In the genomic region with DNA sequence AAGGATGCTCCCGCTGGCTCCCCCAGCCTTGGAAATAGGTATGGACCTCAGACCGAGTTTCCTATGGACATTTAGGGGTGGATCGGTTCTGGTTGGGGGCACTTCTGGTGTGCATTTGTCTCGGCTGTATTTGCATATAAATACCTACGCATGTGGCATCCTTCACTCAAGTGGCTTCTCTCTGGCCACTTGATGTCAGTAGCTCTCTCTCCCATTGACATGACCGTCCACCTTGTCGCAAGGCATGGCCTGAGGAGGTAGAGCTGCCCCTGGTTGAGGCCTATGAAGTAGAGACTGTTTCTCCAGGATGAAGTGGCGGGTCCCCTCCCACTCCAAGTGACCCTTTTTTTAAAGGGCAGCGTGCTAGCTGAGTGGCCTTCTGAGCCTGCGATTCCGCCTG, we compare ENCODE assay signal across 10 mouse cellular contexts.
DNase-seq lines count a peak whose midpoint lies in the region; ATAC-seq and TF ChIP-seq lines count a peak whose summit lies in the region.
"Had no signal": no experiment of that assay in that cellular context is flagged by ENCODE, and none has a peak within 500 bp of the region (broad histone marks: within the 10 kb centered on the region; RNA-seq: fewer than 3 reads in every experiment).

No protein-coding gene starts in this region.

- 0 out of 2 replicates have a peak, but pooled peaks have one; percentile 43 for TF ChIP-seq EP300 in ES-Bruce4 (IDR thresholded peaks at IDR 0.05; ENCODE audit: insufficient read depth, low read depth, low read length)

- no peak for TF ChIP-seq CTCF in ES-Bruce4 (IDR thresholded peaks at IDR 0.05; ENCODE audit: low read depth, low read length)

- 0 out of 2 replicates have a peak overlapping the region, but pooled peaks have one; percentile 7 for H3K4me2 ChIP-seq in hindbrain, embryonic 14.5 days (replicated peaks)
- no peak overlapping the region for H3K4me2 ChIP-seq in hindbrain, embryonic 12.5 days (replicated peaks)
- H3K4me2 ChIP-seq in midbrain, embryonic 14.5 days (ENCODE audit: low read length) = peak overlapping the region; percentile 26
- H3K4me2 ChIP-seq: heart, embryonic 15.5 days had no signal

- H3K9me3 ChIP-seq in hindbrain, embryonic 14.5 days (ENCODE audit: control insufficient read depth, low read length) = no peaks in the 10 kb centered on the region
- no peaks in the 10 kb centered on the region for H3K9me3 ChIP-seq in hindbrain, embryonic 12.5 days (replicated peaks)
- no peaks in the 10 kb centered on the region for H3K9me3 ChIP-seq in ES-Bruce4 (replicated peaks; ENCODE audit: control insufficient read depth, insufficient read depth, low read length, poor library complexity, severe bottlenecking)
- H3K9me3 ChIP-seq in embryonic facial prominence, embryonic 10.5 days = no peaks in the 10 kb centered on the region
- H3K9me3 ChIP-seq in midbrain, embryonic 14.5 days (ENCODE audit: control insufficient read depth, low read length) = no peaks in the 10 kb centered on the region
- H3K9me3 ChIP-seq: heart, embryonic 15.5 days had no signal

- 30% methylated on average over 11 of the region's 11 CpGs for WGBS in hindbrain, embryonic 14.5 days
- 34% methylated on average over 11 of the region's 11 CpGs for WGBS in hindbrain, embryonic 12.5 days
- 45% methylated on average over 11 of the region's 11 CpGs for WGBS in embryonic facial prominence, embryonic 10.5 days
- WGBS in midbrain, embryonic 14.5 days = 20% methylated on average over 11 of the region's 11 CpGs

- no peaks in the 10 kb centered on the region for H3K36me3 ChIP-seq in hindbrain, embryonic 14.5 days (replicated peaks; ENCODE audit: control insufficient read depth, insufficient read depth)
- H3K36me3 ChIP-seq in hindbrain, embryonic 12.5 days = no peaks in the 10 kb centered on the region
- H3K36me3 ChIP-seq in ES-Bruce4 (ENCODE audit: control insufficient read depth, insufficient read depth, low read length, poor library complexity, severe bottlenecking) = no peaks in the 10 kb centered on the region
- no peaks in the 10 kb centered on the region for H3K36me3 ChIP-seq in embryonic facial prominence, embryonic 10.5 days (replicated peaks)
- no peaks in the 10 kb centered on the region for H3K36me3 ChIP-seq in midbrain, embryonic 14.5 days (ENCODE audit: control insufficient read depth, insufficient read depth, low read length)
- H3K36me3 ChIP-seq: heart, embryonic 15.5 days had no signal

- ATAC-seq in hindbrain, embryonic 14.5 days (ENCODE audit: low FRiP score) = no peak
- no peak for ATAC-seq in hindbrain, embryonic 12.5 days (ENCODE audit: low FRiP score)
- ATAC-seq in midbrain, embryonic 14.5 days (ENCODE audit: low FRiP score, low TSS enrichment) = no peak
- ATAC-seq: inflammation-experienced regulatory T-cells, adult 6 months had no signal

- DNase-seq in hindbrain, embryonic 14.5 days (ENCODE audit: low spot score) = no peak
- no peak for DNase-seq in embryonic facial prominence, embryonic 10.5 days (ENCODE audit: low spot score)
- no peak for DNase-seq in midbrain, embryonic 14.5 days
- no peak for DNase-seq in thymus, postnatal 4 days
- DNase-seq in right cerebral cortex, postnatal 25 days = no peak

- peaks cover 58% of the 10 kb centered on the region for H3K4me1 ChIP-seq in hindbrain, embryonic 14.5 days (replicated peaks; ENCODE audit: control insufficient read depth, insufficient read depth, low read length)
- H3K4me1 ChIP-seq in hindbrain, embryonic 12.5 days = peaks cover 89% of the 10 kb centered on the region
- H3K4me1 ChIP-seq in ES-Bruce4 (ENCODE audit: control insufficient read depth, insufficient read depth, low read length) = peaks cover 21% of the 10 kb centered on the region
- H3K4me1 ChIP-seq in embryonic facial prominence, embryonic 10.5 days = peaks cover 98% of the 10 kb centered on the region
- H3K4me1 ChIP-seq in midbrain, embryonic 14.5 days (ENCODE audit: control insufficient read depth, insufficient read depth, low read length) = peaks cover 80% of the 10 kb centered on the region

- no peak overlapping the region for H3K9ac ChIP-seq in hindbrain, embryonic 14.5 days
- H3K9ac ChIP-seq in hindbrain, embryonic 12.5 days = no peak overlapping the region
- H3K9ac ChIP-seq in ES-Bruce4 (ENCODE audit: low read depth, poor library complexity, severe bottlenecking) = no peak overlapping the region
- no peak overlapping the region for H3K9ac ChIP-seq in midbrain, embryonic 14.5 days (replicated peaks; ENCODE audit: low read length)
- H3K9ac ChIP-seq: heart, embryonic 15.5 days had no signal

- H3K4me3 ChIP-seq in hindbrain, embryonic 14.5 days (replicated peaks; ENCODE audit: low read length) = no peak overlapping the region
- no peak overlapping the region for H3K4me3 ChIP-seq in hindbrain, embryonic 12.5 days
- H3K4me3 ChIP-seq in ES-Bruce4 (ENCODE audit: low read depth, low read length) = no peak overlapping the region
- no peak overlapping the region for H3K4me3 ChIP-seq in embryonic facial prominence, embryonic 10.5 days
- no peak overlapping the region for H3K4me3 ChIP-seq in midbrain, embryonic 14.5 days (replicated peaks; ENCODE audit: low read depth, low read length)
- H3K4me3 ChIP-seq: heart, embryonic 15.5 days had no signal

- H3K27me3 ChIP-seq in hindbrain, embryonic 14.5 days (ENCODE audit: control insufficient read depth, insufficient read depth, low read length) = peaks cover 41% of the 10 kb centered on the region
- H3K27me3 ChIP-seq in hindbrain, embryonic 12.5 days = peaks cover 48% of the 10 kb centered on the region
- no peaks in the 10 kb centered on the region for H3K27me3 ChIP-seq in ES-Bruce4 (ENCODE audit: control insufficient read depth, insufficient read depth, low read length, poor library complexity, severe bottlenecking)
- peaks cover 18% of the 10 kb centered on the region; the same call in 1 of the 2 replicates for H3K27me3 ChIP-seq in embryonic facial prominence, embryonic 10.5 days (replicated peaks; ENCODE audit: low read depth, poor library complexity, severe bottlenecking)
- H3K27me3 ChIP-seq in midbrain, embryonic 14.5 days (ENCODE audit: control insufficient read depth, insufficient read depth, low read length) = no peaks in the 10 kb centered on the region
- H3K27me3 ChIP-seq: CH12.LX; heart, embryonic 15.5 days had no signal

- no peak for TF ChIP-seq POLR2A in ES-Bruce4 (IDR thresholded peaks at IDR 0.05; ENCODE audit: insufficient read depth, low read length)

- no peak overlapping the region for H3K27ac ChIP-seq in hindbrain, embryonic 14.5 days
- no peak overlapping the region for H3K27ac ChIP-seq in hindbrain, embryonic 12.5 days
- peak overlapping the region; percentile 59; the same call in 1 of the 2 replicates for H3K27ac ChIP-seq in ES-Bruce4 (ENCODE audit: insufficient read depth, low read length)
- peak overlapping the region; percentile 59 for H3K27ac ChIP-seq in embryonic facial prominence, embryonic 10.5 days (replicated peaks)
- no peak overlapping the region for H3K27ac ChIP-seq in midbrain, embryonic 14.5 days (replicated peaks; ENCODE audit: low read depth, low read length)

Comparison
In these comparisons a context has a peak if more than half of its experiments do, and no peak if none do; other contexts are left out.
1. H3K27ac ChIP-seq: peak in ES-Bruce4 (single experiment) and embryonic facial prominence, embryonic 10.5 days (single experiment); none in hindbrain, embryonic 14.5 days (single experiment), hindbrain, embryonic 12.5 days (single experiment) and midbrain, embryonic 14.5 days (single experiment).